Mouse (Mus musculus) midbrain, embryonic 13.5 days (tissue): ENCODE data around the gene Plin2. TPM values are rescaled to one million over a fixed set of nuclear protein-coding genes. Genes with fewer than 3 reads are reported as not detected.

Source experiments
- ATAC-seq: fragments of 200-750 bp; cut with Nextera tagmentation; 2 replicates; pipeline ENCODE4 v1.8.0; 2017; ENCODE audit warnings: mild to moderate bottlenecking, moderate TSS enrichment, moderate library complexity
- H3K27ac ChIP-seq: fragments of 300-500 bp; sonication (generic); 2 replicates; pipeline ENCODE4 v1.5.1; 2015; ENCODE audit warnings: inconsistent platforms, mild to moderate bottlenecking, moderate library complexity
- H3K27me3 ChIP-seq: fragments of 300-500 bp; sonication (generic); 2 replicates; pipeline ENCODE4 v1.6.1; 2015; ENCODE audit warnings: mild to moderate bottlenecking, inconsistent platforms
- H3K36me3 ChIP-seq: fragments of 300-500 bp; sonication (generic); 2 replicates; pipeline ENCODE4 v1.6.1; 2015; ENCODE audit warnings: mild to moderate bottlenecking, inconsistent platforms
- H3K4me1 ChIP-seq: fragments of 300-500 bp; sonication (generic); replicated peaks from 2 replicates; pipeline ENCODE4 v1.6.1; 2015; ENCODE audit warnings: inconsistent platforms
- H3K4me2 ChIP-seq: fragments of 300-500 bp; sonication (generic); replicated peaks from 2 replicates; pipeline ENCODE4 v1.6.1; 2015; ENCODE audit warnings: moderate library complexity, mild to moderate bottlenecking, inconsistent platforms
- H3K4me3 ChIP-seq: fragments of 300-500 bp; sonication (generic); replicated peaks from 2 replicates; pipeline ENCODE4 v1.5.1; 2015; ENCODE audit warnings: mild to moderate bottlenecking, inconsistent platforms
- H3K9ac ChIP-seq: fragments of 300-500 bp; sonication (generic); replicated peaks from 2 replicates; pipeline ENCODE4 v1.6.1; 2015; ENCODE audit warnings: mild to moderate bottlenecking, inconsistent platforms
- H3K9me3 ChIP-seq: fragments of 300-500 bp; sonication (generic); 2 replicates; pipeline ENCODE4 v1.6.1; 2016; ENCODE audit warnings: mild to moderate bottlenecking, inconsistent platforms
- WGBS: fragments of 180-500 bp; shearing (Covaris S2); methylation state at CpG from one replicate; pipeline ENCODE4 v1.1.7; 2015; 5-methylcytosine and 5-hydroxymethylcytosine counted together
- polyA plus RNA-seq: library from polyadenylated mRNA; unstranded; fragments of >200 nt; fragmentation: Nextera tagmentation; extraction: Ambion mirVana; gene quantifications from 2 replicates; pipeline ENCODE4 v1.2.1, GENCODE M21; 2015

The Plin2 gene
- 40.3 and 41.8 TPM in 2 replicates for polyA plus RNA-seq

GRCm38 (mm10) chr4:86669780-86670201 is at the start of gene Plin2:
TSS of gene Plin2 (minus strand) at chr4:86670060.
- Histone ChIP-seq H3K9ac (peak within 1 kb of the TSS; percentile 71), H3K27ac (no peak within 1 kb of the TSS), H3K36me3 (peaks cover 6% of the 10 kb centered on the region), H3K4me2 (peak within 1 kb of the TSS; percentile 71), H3K9me3 (no peaks in the 10 kb centered on the region), H3K27me3 (no peaks in the 10 kb centered on the region), H3K4me1 (peaks cover 17% of the 10 kb centered on the region; the same call in 1 of the 2 replicates), H3K4me3 (peak within 1 kb of the TSS; percentile 61)
- peak; percentile 91 for ATAC-seq
- WGBS, result 0% methylated on average over 18 of the region's 18 CpGs

- ATAC-seq, result no peak
- H3K9me3 ChIP-seq, result no peaks in the 10 kb centered on the region
- H3K27me3 ChIP-seq, result no peaks in the 10 kb centered on the region
- H3K27ac ChIP-seq, result no peak overlapping the region
- no peaks in the 10 kb centered on the region for H3K4me1 ChIP-seq
- WGBS, result 81% methylated on average over 4 of the region's 4 CpGs
- H3K36me3 ChIP-seq, result no peaks in the 10 kb centered on the region
- no peak overlapping the region for H3K9ac ChIP-seq
- H3K4me3 ChIP-seq, result no peak overlapping the region
- no peak overlapping the region for H3K4me2 ChIP-seq
Observed at GRCm38 (mm10) chr4:86718878-86719577, 49.2 kb upstream of the Plin2 start.

GRCm38 (mm10) chr4:86717176-86717575 is 47.3 kb upstream of the Plin2 start:
- Histone ChIP-seq H3K27ac (no peak overlapping the region), H3K27me3 (no peaks in the 10 kb centered on the region), H3K9ac (no peak overlapping the region), H3K36me3 (no peaks in the 10 kb centered on the region), H3K4me3 (no peak overlapping the region), H3K9me3 (no peaks in the 10 kb centered on the region), H3K4me2 (no peak overlapping the region), H3K4me1 (no peaks in the 10 kb centered on the region)
- no peak for ATAC-seq
- WGBS, result 95% methylated on average over 1 of the region's 1 CpGs

GRCm38 (mm10) chr4:86715341-86715740 is 45.5 kb upstream of the Plin2 start:
- 95% methylated on average over 1 of the region's 1 CpGs for WGBS
- Histone ChIP-seq H3K4me1 (no peaks in the 10 kb centered on the region), H3K36me3 (no peaks in the 10 kb centered on the region), H3K27ac (no peak overlapping the region), H3K27me3 (no peaks in the 10 kb centered on the region), H3K9ac (no peak overlapping the region), H3K4me3 (no peak overlapping the region), H3K9me3 (no peaks in the 10 kb centered on the region), H3K4me2 (no peak overlapping the region)
- no peak for ATAC-seq

GRCm38 (mm10) chr4:86713518-86713917 is 43.7 kb upstream of the Plin2 start:
- ATAC-seq, result no peak
- Histone ChIP-seq H3K4me2 (no peak overlapping the region), H3K27ac (no peak overlapping the region), H3K9me3 (no peaks in the 10 kb centered on the region), H3K4me1 (no peaks in the 10 kb centered on the region), H3K4me3 (no peak overlapping the region), H3K27me3 (no peaks in the 10 kb centered on the region), H3K36me3 (no peaks in the 10 kb centered on the region), H3K9ac (no peak overlapping the region)
- 85% methylated on average over 2 of the region's 2 CpGs for WGBS

- Histone ChIP-seq H3K9me3 (no peaks in the 10 kb centered on the region), H3K36me3 (no peaks in the 10 kb centered on the region), H3K4me3 (no peak overlapping the region), H3K27me3 (no peaks in the 10 kb centered on the region), H3K27ac (no peak overlapping the region), H3K4me1 (no peaks in the 10 kb centered on the region), H3K4me2 (no peak overlapping the region), H3K9ac (no peak overlapping the region)
- ATAC-seq, result no peak
- 86% methylated on average over 12 of the region's 12 CpGs for WGBS
Observed at GRCm38 (mm10) chr4:86712751-86713195, 42.9 kb upstream of the Plin2 start.

GRCm38 (mm10) chr4:86710666-86711215 is 40.9 kb upstream of the Plin2 start:
- WGBS, result 77% methylated on average over 4 of the region's 4 CpGs
- Histone ChIP-seq H3K4me2 (no peak overlapping the region), H3K27me3 (no peaks in the 10 kb centered on the region), H3K4me1 (no peaks in the 10 kb centered on the region), H3K9ac (no peak overlapping the region), H3K36me3 (no peaks in the 10 kb centered on the region), H3K9me3 (no peaks in the 10 kb centered on the region), H3K27ac (no peak overlapping the region), H3K4me3 (no peak overlapping the region)
- ATAC-seq, result no peak

- no peak overlapping the region for H3K4me3 ChIP-seq
- no peak overlapping the region for H3K9ac ChIP-seq
- H3K27ac ChIP-seq, result no peak overlapping the region
- H3K27me3 ChIP-seq, result no peaks in the 10 kb centered on the region
- H3K4me1 ChIP-seq, result no peaks in the 10 kb centered on the region
- no peaks in the 10 kb centered on the region for H3K36me3 ChIP-seq
- WGBS, result 68% methylated on average over 6 of the region's 6 CpGs
- ATAC-seq, result no peak
- no peaks in the 10 kb centered on the region for H3K9me3 ChIP-seq
- H3K4me2 ChIP-seq, result no peak overlapping the region
Observed at GRCm38 (mm10) chr4:86710034-86710650, 40.3 kb upstream of the Plin2 start.

GRCm38 (mm10) chr4:86708801-86709200 is 38.9 kb upstream of the Plin2 start:
- Histone ChIP-seq H3K4me3 (no peak overlapping the region), H3K27ac (no peak overlapping the region), H3K4me2 (no peak overlapping the region), H3K36me3 (no peaks in the 10 kb centered on the region), H3K27me3 (no peaks in the 10 kb centered on the region), H3K4me1 (no peaks in the 10 kb centered on the region), H3K9ac (no peak overlapping the region), H3K9me3 (no peaks in the 10 kb centered on the region)
- no peak for ATAC-seq
- WGBS, result 45% methylated on average over 1 of the region's 1 CpGs

- H3K27ac ChIP-seq, result no peak overlapping the region
- H3K9ac ChIP-seq, result no peak overlapping the region
- H3K4me3 ChIP-seq, result no peak overlapping the region
- ATAC-seq, result no peak
- H3K4me1 ChIP-seq, result no peaks in the 10 kb centered on the region
- no peaks in the 10 kb centered on the region for H3K9me3 ChIP-seq
- H3K36me3 ChIP-seq, result no peaks in the 10 kb centered on the region
- no peaks in the 10 kb centered on the region for H3K27me3 ChIP-seq
- H3K4me2 ChIP-seq, result no peak overlapping the region
- WGBS, result 79% methylated on average over 5 of the region's 5 CpGs
Observed at GRCm38 (mm10) chr4:86699161-86699865, 29.5 kb upstream of the Plin2 start.

- Histone ChIP-seq H3K27ac (no peak overlapping the region), H3K9ac (no peak overlapping the region), H3K27me3 (no peaks in the 10 kb centered on the region), H3K36me3 (no peaks in the 10 kb centered on the region), H3K9me3 (no peaks in the 10 kb centered on the region), H3K4me1 (no peaks in the 10 kb centered on the region), H3K4me3 (no peak overlapping the region), H3K4me2 (no peak overlapping the region)
- WGBS, result 13% methylated on average over 4 of the region's 4 CpGs
- peak; percentile 85 for ATAC-seq
Observed at GRCm38 (mm10) chr4:86696890-86697289, 27.0 kb upstream of the Plin2 start.

- Histone ChIP-seq H3K36me3 (no peaks in the 10 kb centered on the region), H3K4me1 (no peaks in the 10 kb centered on the region), H3K9me3 (no peaks in the 10 kb centered on the region), H3K9ac (no peak overlapping the region), H3K27ac (no peak overlapping the region), H3K4me2 (no peak overlapping the region), H3K27me3 (no peaks in the 10 kb centered on the region), H3K4me3 (no peak overlapping the region)
- WGBS, result 61% methylated on average over 6 of the region's 6 CpGs
- no peak for ATAC-seq
Observed at GRCm38 (mm10) chr4:86695081-86695480, 25.2 kb upstream of the Plin2 start.
